Mouse (Mus musculus) left cerebral cortex, postnatal 25 days (tissue): Measurements from ENCODE around the gene Flnb. TPM values are rescaled to one million over a fixed set of nuclear protein-coding genes. Genes with fewer than 3 reads are reported as not detected.
A peak's percentile ranks its signal among the peaks of the same experiment; 100 is the strongest.

ENCODE experiments used
- DNase-seq, 2 experiments: peaks; one replicate each; pipeline ENCODE4 v3.0.0; 2022; ENCODE audit warnings: low spot score in 2 of 2, mixed read lengths in 1 of 2
- intact Hi-C: fragments of 180-260 bp; cut with DNase I; formaldehyde crosslinking; loops from one replicate; pipeline ENCODE4 v1.15.1; 2025
- total RNA-seq, 2 experiments: library from RNA; stranded (reverse); gene quantifications; 2 replicates each; pipeline ENCODE4 v1.2.3; 2021

The Flnb gene
- total RNA-seq, 2 experiments from 2014 or later: 30.6 to 44.1 TPM

DNA sequence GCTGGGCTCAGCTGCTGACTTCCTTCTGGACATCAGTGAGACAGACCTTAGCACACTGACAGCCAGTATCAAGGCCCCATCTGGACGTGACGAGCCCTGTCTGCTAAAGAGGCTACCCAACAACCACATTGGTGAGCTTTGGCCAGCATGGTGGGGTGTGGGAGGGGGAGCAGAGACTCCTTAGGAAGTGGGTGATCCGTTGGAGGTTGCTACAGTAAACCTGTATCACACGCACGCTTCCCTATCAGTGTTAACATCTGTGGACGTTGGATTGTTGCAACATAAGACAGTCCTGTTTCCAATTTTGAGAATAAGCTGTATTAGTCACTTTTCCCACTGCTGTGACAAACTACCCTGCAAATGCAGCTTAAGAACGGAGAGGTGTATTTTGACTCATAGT, 111.3 kb downstream of the Flnb start:
- intact Hi-C loops: loop anchor here (5.0 kb wide), 1 partner anchor 42 kb away; no protein-coding TSS in a partner anchor
- no peak for DNase-seq

DNA sequence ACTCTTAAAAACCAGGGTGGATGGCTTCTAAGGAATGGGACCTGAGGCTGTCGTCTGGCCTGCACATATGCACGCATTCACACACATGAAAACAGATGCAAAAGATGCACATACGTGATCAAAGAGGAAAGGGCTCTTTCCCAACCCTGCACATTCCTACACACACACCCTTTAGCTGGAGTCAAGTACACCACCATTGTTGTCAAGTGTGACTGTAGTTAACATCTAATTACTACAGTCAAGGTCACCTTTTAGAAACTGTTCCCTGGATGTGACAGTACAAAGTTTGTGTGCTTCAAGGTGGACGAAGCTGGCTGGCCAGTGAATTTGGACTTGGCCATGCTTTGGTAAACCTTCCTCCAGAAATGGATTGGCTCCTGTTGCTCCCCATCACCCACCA, 114.4 kb downstream of the Flnb start:
- DNase-seq: no peak
- intact Hi-C loops: no loop called here

DNA sequence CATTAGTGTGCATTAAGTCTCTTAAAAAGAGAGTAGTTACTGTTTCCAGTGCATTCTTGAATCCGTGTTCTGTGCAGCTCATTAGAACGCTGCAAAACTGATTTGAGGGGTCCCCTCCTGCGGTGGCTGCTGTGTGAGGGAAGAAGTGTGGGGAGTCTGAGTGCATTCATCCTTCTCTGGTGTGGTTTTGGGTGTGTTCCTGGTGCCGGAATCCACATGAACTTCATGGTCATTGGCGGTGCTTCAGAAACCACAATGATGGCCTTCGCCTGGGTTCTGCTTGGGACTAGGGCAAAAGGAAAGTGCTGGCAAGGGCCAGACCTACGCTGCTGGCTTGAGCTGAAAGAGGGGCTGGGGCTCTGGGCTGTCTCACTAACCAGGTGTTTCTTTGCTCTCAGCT, 116.4 kb downstream of the Flnb start:
- intact Hi-C loops: no loop called here
- DNase-seq: no peak

DNA sequence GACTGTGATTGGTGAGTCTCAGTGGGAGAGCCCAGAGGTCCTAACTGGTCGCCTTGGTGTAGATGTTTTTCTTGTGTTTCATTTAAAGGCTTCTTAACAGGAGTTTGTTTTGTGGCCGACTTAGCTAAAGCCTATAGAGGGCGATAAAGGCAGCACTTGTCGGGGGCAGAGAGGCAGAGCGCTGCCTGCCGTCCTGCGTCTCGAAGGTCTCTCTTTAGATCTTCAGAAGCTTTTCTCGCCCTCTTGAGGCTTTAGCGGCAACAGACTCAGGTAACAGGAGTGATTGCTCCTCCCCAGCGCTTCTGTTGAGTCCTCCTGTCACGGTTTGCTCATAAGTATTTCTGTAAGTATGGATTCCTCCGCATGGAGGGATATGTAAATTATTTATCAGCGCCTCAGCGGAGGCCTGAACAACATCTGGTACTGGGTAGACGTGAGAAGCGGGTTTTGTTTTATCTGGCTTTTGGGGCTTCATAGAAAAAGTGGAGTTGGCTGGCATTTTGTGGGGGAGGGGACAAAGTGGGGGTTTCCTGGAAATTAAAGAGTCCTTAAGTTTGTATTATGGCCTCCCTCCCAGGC, 119.4 kb downstream of the Flnb start:
- DNase-seq: peak; percentile 38 to 60
- intact Hi-C loops: loop anchor here (2.0 kb wide), 1 partner anchor 118 kb away; no protein-coding TSS in a partner anchor

DNA sequence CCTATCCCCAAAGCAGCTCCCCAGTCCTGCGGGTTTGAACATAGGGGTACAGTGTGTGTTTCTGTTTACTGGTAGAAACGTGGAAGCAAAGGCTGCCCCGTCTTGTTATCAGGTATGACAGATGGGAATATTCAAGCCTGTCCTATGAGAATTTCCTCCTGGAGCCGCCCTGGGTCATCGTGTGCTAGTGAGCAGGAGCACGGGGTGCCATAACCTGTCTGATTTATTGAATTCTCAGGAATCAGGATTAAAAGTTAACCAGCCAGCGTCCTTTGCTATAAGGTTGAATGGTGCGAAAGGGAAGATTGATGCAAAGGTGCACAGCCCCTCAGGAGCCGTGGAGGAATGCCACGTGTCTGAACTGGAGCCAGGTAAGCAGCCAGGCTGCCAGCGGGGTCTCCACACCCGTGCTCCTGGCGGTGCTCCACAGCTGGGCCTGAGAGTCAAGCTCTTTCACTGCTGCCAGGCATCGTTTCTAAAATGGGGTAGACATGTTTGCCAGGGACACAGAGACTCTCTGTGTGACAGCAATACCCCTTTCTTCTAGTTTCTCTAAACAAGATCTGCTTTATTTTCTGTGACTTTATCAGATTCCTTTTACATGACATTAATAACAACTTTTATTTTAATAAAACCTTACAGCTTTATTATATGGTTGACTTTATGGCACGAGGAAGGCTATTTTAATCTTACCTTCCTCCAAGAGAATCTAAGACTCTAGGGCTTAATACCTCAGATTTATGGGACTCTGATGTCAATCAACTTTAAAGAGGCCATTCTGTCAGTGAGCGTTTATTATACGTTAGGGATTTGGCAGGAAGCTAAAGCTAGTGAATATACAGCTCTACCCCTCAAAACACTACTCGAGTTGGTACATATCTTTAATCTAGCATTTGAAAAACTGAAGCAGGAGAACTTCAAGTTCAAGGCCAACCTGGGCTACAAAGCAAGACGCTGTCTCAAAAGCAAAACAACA, 121.3 kb downstream of the Flnb start:
- DNase-seq: no peak
- intact Hi-C loops: no loop called here

DNA sequence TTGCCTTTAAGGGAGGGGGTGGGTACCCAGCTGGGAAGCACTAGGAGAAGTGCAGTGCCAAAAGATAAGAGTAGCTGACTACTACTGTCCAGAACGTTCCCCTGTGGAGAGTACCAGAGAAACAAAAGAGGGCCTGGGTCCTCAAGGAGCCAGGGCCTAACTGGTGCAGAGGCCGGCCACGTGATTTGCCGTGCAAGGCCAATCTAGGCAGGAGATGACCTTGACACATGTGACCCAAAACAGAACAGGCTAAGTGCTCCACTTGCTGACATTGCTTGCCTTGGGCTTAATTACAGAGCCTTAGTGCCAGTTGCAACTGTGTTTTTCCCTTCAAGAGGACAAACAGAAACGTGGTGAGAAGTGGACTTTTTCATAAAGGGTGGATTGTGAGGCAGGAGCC, 123.7 kb downstream of the Flnb start:
- intact Hi-C loops: no loop called here
- no peak for DNase-seq

DNA sequence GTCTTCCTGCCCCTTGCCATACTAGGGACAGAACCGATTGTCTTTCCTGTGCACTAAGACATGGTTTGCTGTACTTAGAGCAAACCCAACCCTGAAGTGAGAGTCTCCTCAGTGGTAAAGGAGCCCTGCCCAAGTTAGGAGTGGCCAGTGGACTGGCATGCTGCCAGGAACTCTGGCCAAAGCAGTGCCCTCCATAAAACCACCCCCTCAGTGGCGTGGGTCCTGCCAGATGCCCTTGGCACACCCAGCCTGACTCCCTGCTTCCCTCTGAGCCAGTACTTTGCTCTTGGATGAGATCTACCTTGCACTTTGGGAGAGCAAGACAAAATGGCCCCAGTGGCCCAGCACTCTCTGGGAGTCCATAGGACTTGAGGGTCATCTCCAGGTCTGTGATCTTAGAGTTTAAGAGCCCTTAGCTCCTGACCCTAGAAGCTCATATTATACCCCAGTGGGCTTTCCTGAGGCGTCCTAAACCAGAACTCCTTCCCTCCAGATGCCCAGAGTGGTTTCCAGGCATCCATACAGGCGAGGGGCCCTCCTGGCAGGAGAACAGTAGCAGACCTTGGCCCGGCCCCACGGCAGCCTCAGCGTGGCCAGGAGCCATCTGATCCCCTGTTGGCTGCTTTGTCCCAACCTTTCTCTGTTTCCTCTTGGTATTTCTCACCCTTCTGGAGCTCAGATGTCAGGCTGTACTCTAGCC, 125.5 kb downstream of the Flnb start:
- no peak for DNase-seq

DNA sequence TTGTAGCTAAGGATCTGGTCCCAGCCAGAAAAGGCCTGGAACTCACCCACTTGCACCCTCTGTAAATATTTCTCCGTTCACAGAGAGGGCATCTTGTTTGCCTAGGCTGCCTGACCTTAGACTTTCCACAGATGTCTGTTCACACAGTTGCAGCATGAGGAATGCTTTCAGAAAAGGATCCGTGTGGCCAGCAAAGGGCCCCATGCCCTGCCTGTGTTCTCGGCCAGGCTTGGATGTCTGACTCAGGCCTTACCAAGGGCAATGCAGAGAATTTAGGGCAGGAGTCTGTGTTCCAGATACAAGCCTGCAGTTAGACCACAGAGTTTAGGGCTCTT, 126.0 kb downstream of the Flnb start:
- no peak for DNase-seq
- intact Hi-C loops: loop anchor here (2.0 kb wide), 1 partner anchor 125 kb away; no protein-coding TSS in a partner anchor

More for the DNA sequence above, 125.5 kb downstream of the Flnb start:
- intact Hi-C loops: no loop called here

DNA sequence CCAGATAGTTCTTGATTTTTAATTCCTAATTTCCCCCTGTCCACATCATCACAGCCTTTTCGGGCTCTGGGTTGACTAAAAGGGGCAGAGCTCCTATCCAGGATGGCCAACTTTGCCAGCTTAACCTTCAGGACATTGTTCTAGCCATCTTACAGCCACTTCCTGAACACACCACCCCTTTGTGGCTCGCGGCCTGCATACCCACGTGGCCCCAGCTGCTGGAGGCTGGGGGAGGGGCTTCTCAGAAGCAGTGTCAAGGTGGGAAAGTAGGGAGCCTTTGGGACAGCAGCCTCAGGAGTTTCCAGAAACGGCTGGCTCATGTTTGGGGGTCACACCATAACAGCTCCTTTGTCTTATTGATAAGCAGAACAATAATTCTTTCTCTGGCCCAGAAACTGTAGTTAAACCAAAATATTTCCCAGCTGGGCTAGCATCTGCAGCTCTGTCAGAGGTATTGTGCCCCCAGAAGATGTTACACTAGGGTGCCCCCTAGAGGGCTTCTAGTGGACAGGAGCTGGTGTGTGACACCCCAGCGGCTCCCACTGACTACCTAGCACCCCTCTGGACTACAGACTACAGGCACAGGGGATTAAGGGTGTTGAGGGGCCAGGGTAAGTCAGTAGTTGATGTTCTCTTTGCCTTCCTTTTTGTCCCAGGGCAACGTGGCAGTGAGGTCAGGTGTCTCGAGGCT, 126.7 kb downstream of the Flnb start:
- DNase-seq: peak; percentile 36
- intact Hi-C loops: loop anchor here (2.0 kb wide), 1 partner anchor 126 kb away; no protein-coding TSS in a partner anchor

DNA sequence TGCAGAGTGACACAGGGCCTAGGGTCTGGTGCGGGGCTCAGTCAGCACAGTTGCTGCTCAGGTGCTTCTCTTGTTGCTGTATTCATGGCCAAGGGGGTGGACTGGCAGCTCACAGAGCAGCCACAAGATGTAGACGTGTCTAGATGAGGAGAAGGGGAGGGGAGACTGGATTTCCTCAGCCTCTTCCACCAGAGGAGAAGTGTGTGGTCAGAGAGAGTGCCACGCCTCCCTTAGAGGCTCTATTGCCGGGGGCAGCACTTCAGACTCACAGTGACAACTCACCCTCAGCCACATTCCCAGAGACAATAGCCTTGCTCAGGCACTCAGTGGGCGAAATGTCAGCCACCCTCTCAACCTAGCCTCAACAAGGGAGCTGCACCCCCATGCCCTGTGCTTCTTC, 127.5 kb downstream of the Flnb start:
- no peak for DNase-seq
- intact Hi-C loops: loop anchor here (2.0 kb wide), 1 partner anchor 126 kb away; no protein-coding TSS in a partner anchor

DNA sequence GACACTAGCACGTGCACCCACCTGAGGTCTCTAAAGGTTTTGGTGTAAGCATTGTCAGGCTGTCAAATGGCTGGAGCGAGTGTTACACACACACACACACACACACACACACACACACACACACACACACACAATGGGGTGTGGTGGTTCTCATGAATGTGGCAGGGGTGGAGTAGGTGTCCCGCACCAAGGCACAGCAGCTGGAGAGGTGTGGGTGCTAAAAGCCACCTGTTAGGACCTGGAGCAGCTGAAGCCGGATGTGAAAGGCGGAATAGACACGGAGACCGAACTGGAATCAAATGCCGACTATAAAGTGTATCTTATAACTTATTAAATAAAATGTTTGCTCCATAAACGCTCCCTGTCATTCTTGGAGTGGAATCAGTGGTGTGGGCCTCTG, 133.5 kb downstream of the Flnb start:
- DNase-seq: no peak
- intact Hi-C loops: no loop called here

DNA sequence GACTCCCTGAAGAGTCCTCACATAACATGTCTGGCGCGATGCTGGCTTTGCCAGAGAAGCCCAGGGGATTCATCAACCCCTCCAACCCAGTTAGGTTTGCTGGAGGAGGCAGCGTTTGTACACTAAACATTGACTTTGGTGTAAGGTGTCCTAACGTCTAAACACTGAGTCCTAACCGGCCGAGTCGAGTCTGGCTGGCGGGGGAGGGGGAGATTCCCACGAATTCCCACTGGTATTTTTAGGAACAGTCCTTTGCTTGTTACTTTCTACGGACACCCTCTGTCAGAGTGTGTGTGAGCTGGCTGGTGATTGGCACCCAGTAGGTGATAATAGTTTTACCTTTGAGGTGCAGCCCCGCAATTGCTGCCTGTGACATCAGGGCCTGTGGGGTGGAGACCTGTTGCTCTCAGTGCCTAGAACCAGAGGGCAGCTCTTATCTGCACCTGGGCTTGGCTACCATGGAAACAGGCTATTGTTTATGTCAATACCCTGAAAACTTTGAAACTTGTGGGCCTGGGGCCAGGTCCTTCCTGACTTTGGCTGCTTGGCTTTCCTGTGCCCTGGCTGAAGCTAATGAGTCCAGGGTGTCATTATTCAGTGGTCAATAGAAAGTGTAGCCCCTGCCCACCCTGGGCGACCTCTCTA, 135.0 kb downstream of the Flnb start:
- intact Hi-C loops: no loop called here
- no peak for DNase-seq

DNA sequence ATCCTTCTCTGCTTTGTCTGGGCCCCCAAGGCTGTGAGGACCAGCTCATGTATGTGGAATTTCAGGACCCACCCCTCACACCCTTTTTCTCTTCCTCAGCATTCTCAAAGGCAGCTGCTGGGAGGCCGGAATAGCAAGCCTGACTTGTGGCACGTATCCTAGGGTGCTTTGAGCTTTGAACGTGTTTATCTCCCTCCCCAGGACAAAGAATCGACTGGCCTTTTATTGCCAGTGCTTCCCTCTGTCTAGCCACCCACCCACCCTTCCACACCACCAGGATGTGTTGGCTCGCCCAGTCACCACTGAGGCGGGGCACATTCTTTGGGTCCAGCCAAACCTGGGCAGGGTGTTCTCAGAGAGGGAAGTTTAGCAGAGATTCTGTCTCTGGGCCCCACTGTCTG, 136.3 kb downstream of the Flnb start:
- no peak for DNase-seq
- intact Hi-C loops: no loop called here

DNA sequence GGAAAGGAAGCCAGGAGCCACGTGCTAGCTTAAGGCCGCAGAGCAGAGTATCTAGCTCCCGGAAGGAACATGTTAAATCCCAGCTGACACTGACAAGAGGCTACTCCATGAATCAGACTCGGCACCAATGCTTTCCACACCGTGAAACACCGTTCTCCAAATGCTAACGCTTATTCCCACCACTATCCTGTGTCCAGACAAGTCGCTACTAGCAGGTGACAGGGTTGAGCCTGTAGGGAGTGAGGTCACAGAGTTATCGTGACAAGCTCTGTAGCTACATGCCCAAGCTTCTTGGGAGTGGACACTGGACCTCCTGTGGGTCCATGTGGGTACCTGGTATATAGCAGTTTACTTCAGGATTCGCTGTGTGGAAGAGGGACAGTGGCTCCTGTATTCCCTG, 138.7 kb downstream of the Flnb start:
- intact Hi-C loops: no loop called here
- no peak for DNase-seq

DNA sequence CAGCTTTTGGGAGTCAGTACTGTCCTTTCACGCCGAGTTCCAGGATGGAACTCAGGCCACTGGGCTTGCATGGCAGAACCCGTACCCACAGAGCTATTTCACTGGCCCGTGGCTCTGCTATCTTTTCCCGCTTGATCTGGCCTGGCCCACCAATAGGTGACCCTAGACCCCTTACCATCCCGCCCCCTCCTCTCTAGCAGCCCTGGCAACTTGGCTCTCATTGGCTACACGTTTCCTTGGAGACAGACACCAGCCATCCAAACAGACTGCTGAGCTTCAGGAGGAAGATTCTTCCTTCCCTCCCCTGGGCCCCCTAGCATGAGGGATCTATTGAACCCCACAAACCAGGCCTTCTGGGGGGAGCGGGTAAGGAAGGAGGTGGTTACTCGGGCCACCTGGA, 139.3 kb downstream of the Flnb start, which contains the start of gene Gm45521:
Gm45521 (plus strand) TSS at position 240 of the 400 bp plus-strand sequence.
- DNase-seq: no peak
- intact Hi-C loops: no loop called here

DNA sequence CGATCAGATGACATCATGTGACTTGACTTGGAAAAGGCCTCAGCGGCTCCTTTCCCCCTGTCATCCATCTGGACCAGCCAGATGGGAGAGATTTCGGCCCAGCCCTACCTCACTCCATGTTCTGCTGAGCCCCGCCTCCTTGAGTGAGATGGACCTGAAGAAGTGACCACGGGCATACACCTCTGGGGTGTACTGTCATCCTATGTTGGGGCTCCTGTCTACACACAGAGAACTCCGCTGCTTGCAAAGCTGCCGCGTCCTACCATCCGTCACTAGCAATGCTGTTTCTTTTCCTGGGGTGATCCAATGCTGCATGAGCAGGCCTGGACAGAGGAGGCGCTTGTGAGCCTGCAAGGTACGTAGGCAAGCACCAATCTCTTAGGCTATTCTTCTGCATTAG, 142.9 kb downstream of the Flnb start:
- intact Hi-C loops: loop anchor here (5.0 kb wide), 1 partner anchor 202 kb away; no protein-coding TSS in a partner anchor
- peak; percentile 31 to 65 for DNase-seq

DNA sequence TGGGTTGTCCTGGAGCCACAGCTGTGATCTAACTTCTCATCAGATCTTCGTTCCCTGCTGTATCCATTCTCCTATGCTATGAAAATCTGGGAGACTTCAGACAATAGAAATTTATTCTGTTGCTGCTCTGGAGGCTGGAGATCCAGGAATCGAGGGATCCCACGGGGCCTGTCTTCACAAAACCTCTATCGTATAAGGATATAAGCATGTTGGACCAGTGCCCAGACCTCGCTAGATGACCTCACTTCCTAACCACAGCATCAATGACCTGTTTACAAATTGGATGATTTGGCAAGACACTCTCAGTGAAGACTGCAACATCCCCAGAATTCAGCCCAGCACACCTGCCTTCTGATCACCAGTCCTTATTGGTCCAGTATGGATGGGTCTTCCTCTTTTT, 144.0 kb downstream of the Flnb start:
- DNase-seq: no peak

DNA sequence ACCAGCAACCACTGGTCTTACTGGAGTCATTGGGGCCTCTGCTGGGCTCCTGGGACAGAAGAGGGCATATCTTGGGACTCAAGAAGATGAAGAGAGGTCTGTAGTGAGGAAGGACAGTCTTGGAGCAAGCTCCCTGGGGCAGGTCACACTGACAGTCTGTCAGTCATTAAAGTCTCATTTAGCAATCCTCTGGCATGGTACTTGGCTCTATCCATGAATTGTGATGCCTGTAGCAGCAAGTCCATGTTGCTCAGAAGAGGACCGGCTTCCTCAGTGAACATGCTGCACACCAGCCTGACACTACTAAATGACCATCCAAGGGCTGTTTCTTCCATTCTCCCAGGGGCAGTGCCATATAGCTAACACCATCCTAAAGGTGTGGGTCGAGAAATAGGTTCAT, 144.9 kb downstream of the Flnb start:
- intact Hi-C loops: loop anchor here (5.0 kb wide), 1 partner anchor 200 kb away; no protein-coding TSS in a partner anchor
- DNase-seq: no peak

More for the DNA sequence above, 144.0 kb downstream of the Flnb start:
- intact Hi-C loops: loop anchor here (5.0 kb wide), 1 partner anchor 201 kb away; no protein-coding TSS in a partner anchor

DNA sequence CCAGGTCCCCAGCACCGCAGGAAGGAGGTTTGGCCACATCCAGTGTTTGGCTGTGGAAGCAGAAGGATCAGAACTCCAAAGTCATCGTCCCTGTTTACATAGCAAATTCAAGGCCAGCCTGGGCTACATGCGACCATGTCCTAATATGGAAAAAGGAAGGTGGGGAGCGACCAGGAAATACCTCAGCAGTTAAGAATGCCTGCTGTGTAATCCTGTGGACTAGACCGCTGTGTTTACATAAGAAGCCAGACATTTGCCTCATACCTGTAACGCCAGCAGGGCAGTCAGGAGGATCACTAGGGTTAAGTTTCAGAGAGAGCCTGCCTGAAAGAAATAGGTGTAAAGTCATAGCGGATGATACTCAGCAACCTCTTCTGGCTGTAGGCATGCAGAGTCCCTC, 145.4 kb downstream of the Flnb start:
- DNase-seq: no peak
- intact Hi-C loops: loop anchor here (5.0 kb wide), 1 partner anchor 199 kb away; no protein-coding TSS in a partner anchor
